Mouse (Mus musculus): Measurements from ENCODE around the gene Gjb3. TPM values are rescaled to one million over a fixed set of nuclear protein-coding genes. Genes with fewer than 3 reads are reported as not detected.

Gene Gjb3
- polyA plus RNA-seq, 1 experiment: 1.8 TPM

- no peaks in the 10 kb centered on the region for H3K27me3 ChIP-seq (ENCODE audit: control insufficient read depth, insufficient read depth, insufficient read length)
- H3K79me2 ChIP-seq (ENCODE audit: control insufficient read depth, insufficient read depth): peaks cover 10% of the 10 kb centered on the region
- TF ChIP-seq MAX (IDR thresholded peaks at IDR 0.05) (peak; percentile 94), FOSL1 (IDR thresholded peaks at IDR 0.05; ENCODE audit: insufficient read depth, low read length, poor library complexity, severe bottlenecking) (peak; percentile 60), USF1 (IDR thresholded peaks at IDR 0.05; ENCODE audit: low read depth) (no peak), MYOD1 (IDR thresholded peaks at IDR 0.05; ENCODE audit: control insufficient read depth, insufficient read length, low read depth) (no peak)
- no peak overlapping the region for H3ac ChIP-seq (ENCODE audit: control insufficient read depth, insufficient read length, low read depth)
- peaks cover 5% of the 10 kb centered on the region for H3K79me3 ChIP-seq (ENCODE audit: low read depth)
- peaks cover 11% of the 10 kb centered on the region for H3K36me3 ChIP-seq (ENCODE audit: control insufficient read depth, insufficient read depth)
- no peak overlapping the region for H3K4me3 ChIP-seq (ENCODE audit: insufficient read depth, poor library complexity, severe bottlenecking)
These were observed 19.1 kb upstream of the Gjb3 start for GRCm38 (mm10) chr4:127349560-127350300.

GRCm38 (mm10) chr4:127345000-127345399 lies 14.4 kb upstream of the Gjb3 start:
- TF ChIP-seq CEBPB (IDR thresholded peaks at IDR 0.05; ENCODE audit: low read depth): no peak
- TF ChIP-seq CTCF (IDR thresholded peaks at IDR 0.05; ENCODE audit: control insufficient read depth, insufficient read depth, insufficient read length): no peak
- TF ChIP-seq MAX (IDR thresholded peaks at IDR 0.05): no peak
- Histone ChIP-seq H3K79me3 (ENCODE audit: low read depth) (no peaks in the 10 kb centered on the region), H3K4me3 (ENCODE audit: insufficient read depth, poor library complexity, severe bottlenecking) (no peak overlapping the region), H3K27me3 (ENCODE audit: control insufficient read depth, insufficient read depth, insufficient read length) (no peaks in the 10 kb centered on the region), H3K36me3 (ENCODE audit: control insufficient read depth, insufficient read depth) (no peaks in the 10 kb centered on the region), H3K79me2 (ENCODE audit: control insufficient read depth, insufficient read depth) (no peaks in the 10 kb centered on the region), H3ac (ENCODE audit: control insufficient read depth, insufficient read length, low read depth) (no peak overlapping the region)

- no peak overlapping the region for H3ac ChIP-seq (ENCODE audit: control insufficient read depth, insufficient read length, low read depth)
- TF ChIP-seq MYOG (IDR thresholded peaks at IDR 0.05; ENCODE audit: control insufficient read depth, extremely low read depth, insufficient read length) (no peak), MYOD1 (IDR thresholded peaks at IDR 0.05; ENCODE audit: control insufficient read depth, insufficient read length, low read depth) (no peak), CTCF (IDR thresholded peaks at IDR 0.05; ENCODE audit: control insufficient read depth, insufficient read depth, insufficient read length) (no peak), MAX (IDR thresholded peaks at IDR 0.05) (no peak), FOSL1 (IDR thresholded peaks at IDR 0.05; ENCODE audit: insufficient read depth, low read length, poor library complexity, severe bottlenecking) (no peak), USF1 (IDR thresholded peaks at IDR 0.05; ENCODE audit: low read depth) (no peak), CEBPB (IDR thresholded peaks at IDR 0.05; ENCODE audit: low read depth) (no peak)
- no peaks in the 10 kb centered on the region for H3K36me3 ChIP-seq (ENCODE audit: control insufficient read depth, insufficient read depth)
- H3K79me3 ChIP-seq (ENCODE audit: low read depth): no peaks in the 10 kb centered on the region
- no peaks in the 10 kb centered on the region for H3K27me3 ChIP-seq (ENCODE audit: control insufficient read depth, insufficient read depth, insufficient read length)
- no peaks in the 10 kb centered on the region for H3K79me2 ChIP-seq (ENCODE audit: control insufficient read depth, insufficient read depth)
- no peak overlapping the region for H3K4me3 ChIP-seq (ENCODE audit: insufficient read depth, poor library complexity, severe bottlenecking)
These were observed 10.7 kb upstream of the Gjb3 start for GRCm38 (mm10) chr4:127341372-127341771.

GRCm38 (mm10) chr4:127337668-127338067 lies 7.0 kb upstream of the Gjb3 start:
- no peak overlapping the region for H3ac ChIP-seq (ENCODE audit: control insufficient read depth, insufficient read length, low read depth)
- TF ChIP-seq CTCF (IDR thresholded peaks at IDR 0.05; ENCODE audit: control insufficient read depth, insufficient read depth, insufficient read length) (no peak), USF1 (IDR thresholded peaks at IDR 0.05; ENCODE audit: low read depth) (no peak), FOSL1 (IDR thresholded peaks at IDR 0.05; ENCODE audit: insufficient read depth, low read length, poor library complexity, severe bottlenecking) (no peak), MYOD1 (IDR thresholded peaks at IDR 0.05; ENCODE audit: control insufficient read depth, insufficient read length, low read depth) (no peak), MYOG (IDR thresholded peaks at IDR 0.05; ENCODE audit: control insufficient read depth, extremely low read depth, insufficient read length) (no peak), MAX (IDR thresholded peaks at IDR 0.05) (no peak), CEBPB (IDR thresholded peaks at IDR 0.05; ENCODE audit: low read depth) (no peak)
- H3K36me3 ChIP-seq (ENCODE audit: control insufficient read depth, insufficient read depth): no peaks in the 10 kb centered on the region
- no peak overlapping the region for H3K4me3 ChIP-seq (ENCODE audit: insufficient read depth, poor library complexity, severe bottlenecking)
- no peaks in the 10 kb centered on the region for H3K79me3 ChIP-seq (ENCODE audit: low read depth)
- no peaks in the 10 kb centered on the region for H3K79me2 ChIP-seq (ENCODE audit: control insufficient read depth, insufficient read depth)
- H3K27me3 ChIP-seq (ENCODE audit: control insufficient read depth, insufficient read depth, insufficient read length): no peaks in the 10 kb centered on the region

- Histone ChIP-seq H3K27me3 (ENCODE audit: control insufficient read depth, insufficient read depth, insufficient read length) (no peaks in the 10 kb centered on the region), H3K79me3 (ENCODE audit: low read depth) (no peaks in the 10 kb centered on the region)
- no peak for TF ChIP-seq CEBPB (IDR thresholded peaks at IDR 0.05; ENCODE audit: low read depth)
- no peak for TF ChIP-seq MYOD1 (IDR thresholded peaks at IDR 0.05; ENCODE audit: control insufficient read depth, insufficient read length, low read depth)
- TF ChIP-seq MYOG (IDR thresholded peaks at IDR 0.05; ENCODE audit: control insufficient read depth, extremely low read depth, insufficient read length): no peak
- no peak for TF ChIP-seq CTCF (IDR thresholded peaks at IDR 0.05; ENCODE audit: control insufficient read depth, insufficient read depth, insufficient read length)
- TF ChIP-seq FOSL1 (IDR thresholded peaks at IDR 0.05; ENCODE audit: insufficient read depth, low read length, poor library complexity, severe bottlenecking): no peak
- TF ChIP-seq USF1 (IDR thresholded peaks at IDR 0.05; ENCODE audit: low read depth): no peak
- TF ChIP-seq MAX (IDR thresholded peaks at IDR 0.05): no peak
These were observed 4.3 kb upstream of the Gjb3 start for GRCm38 (mm10) chr4:127334870-127335504.

More at GRCm38 (mm10) chr4:127334870-127335504, 4.3 kb upstream of the Gjb3 start:
- Histone ChIP-seq H3K79me2 (ENCODE audit: control insufficient read depth, insufficient read depth) (no peaks in the 10 kb centered on the region), H3K4me3 (ENCODE audit: insufficient read depth, poor library complexity, severe bottlenecking) (no peak overlapping the region), H3K36me3 (ENCODE audit: control insufficient read depth, insufficient read depth) (no peaks in the 10 kb centered on the region), H3ac (ENCODE audit: control insufficient read depth, insufficient read length, low read depth) (no peak overlapping the region)
